Mouse (Mus musculus) midbrain, embryonic 11.5 days (tissue): ENCODE measurements around the gene Clec16a. TPM values are rescaled to one million over a fixed set of nuclear protein-coding genes. Genes with fewer than 3 reads are reported as not detected.

ENCODE experiments used
- ATAC-seq: fragments of 200-750 bp; cut with Nextera tagmentation; 2 replicates; pipeline ENCODE4 v1.8.0; 2017; ENCODE audit warnings: moderate TSS enrichment, moderate library complexity; ENCODE audit not compliant: low FRiP score
- DNase-seq: peaks from one replicate; pipeline ENCODE4 v3.0.0; 2015; ENCODE audit warnings: low spot score; ENCODE audit errors: missing footprints
- H3K27ac ChIP-seq: fragments of 300-500 bp; sonication (generic); 2 replicates; pipeline ENCODE4 v1.5.1; 2014; ENCODE audit warnings: low read depth, low read length
- H3K27me3 ChIP-seq: fragments of 300-500 bp; sonication (generic); 2 replicates; pipeline ENCODE4 v1.6.1; 2014; ENCODE audit warnings: mild to moderate bottlenecking, low read length, moderate library complexity, mixed read lengths; ENCODE audit not compliant: control insufficient read depth, insufficient read depth
- H3K36me3 ChIP-seq: fragments of 300-500 bp; sonication (generic); 2 replicates; pipeline ENCODE4 v1.6.1; 2014; ENCODE audit warnings: mild to moderate bottlenecking, low read length, moderate library complexity, mixed read lengths; ENCODE audit not compliant: control insufficient read depth, insufficient read depth
- H3K4me1 ChIP-seq: fragments of 300-500 bp; sonication (generic); 2 replicates; pipeline ENCODE4 v1.6.1; 2014; ENCODE audit warnings: low read length; ENCODE audit not compliant: control insufficient read depth, insufficient read depth
- H3K4me2 ChIP-seq: fragments of 300-500 bp; sonication (generic); 2 replicates; pipeline ENCODE4 v1.6.1; 2014; ENCODE audit warnings: mild to moderate bottlenecking, moderate library complexity
- H3K4me3 ChIP-seq: fragments of 300-500 bp; sonication (generic); 2 replicates; pipeline ENCODE4 v1.5.1; 2014; ENCODE audit warnings: low read depth, low read length
- H3K9ac ChIP-seq: fragments of 300-500 bp; sonication (generic); 2 replicates; pipeline ENCODE4 v1.6.1; 2014; ENCODE audit warnings: low read length
- H3K9me3 ChIP-seq: fragments of 300-500 bp; sonication (generic); 2 replicates; pipeline ENCODE4 v1.6.1; 2016; ENCODE audit warnings: low read length; ENCODE audit not compliant: control insufficient read depth
- WGBS: fragments of 180-500 bp; shearing (Covaris S2); extraction: QIAGEN DNeasy Blood & Tissue Kit; methylation state at CpG from one replicate; pipeline ENCODE4 v1.1.7; 2014; 5-methylcytosine and 5-hydroxymethylcytosine counted together
- polyA plus RNA-seq: library from polyadenylated mRNA; unstranded; fragments of >200 nt; fragmentation: Nextera tagmentation; extraction: Ambion mirVana; gene quantifications from 2 replicates; pipeline ENCODE4 v1.2.1, GENCODE M21; 2014

Gene Clec16a
- polyA plus RNA-seq, 1 experiment from 2014 or later: 41.2 TPM

DNA sequence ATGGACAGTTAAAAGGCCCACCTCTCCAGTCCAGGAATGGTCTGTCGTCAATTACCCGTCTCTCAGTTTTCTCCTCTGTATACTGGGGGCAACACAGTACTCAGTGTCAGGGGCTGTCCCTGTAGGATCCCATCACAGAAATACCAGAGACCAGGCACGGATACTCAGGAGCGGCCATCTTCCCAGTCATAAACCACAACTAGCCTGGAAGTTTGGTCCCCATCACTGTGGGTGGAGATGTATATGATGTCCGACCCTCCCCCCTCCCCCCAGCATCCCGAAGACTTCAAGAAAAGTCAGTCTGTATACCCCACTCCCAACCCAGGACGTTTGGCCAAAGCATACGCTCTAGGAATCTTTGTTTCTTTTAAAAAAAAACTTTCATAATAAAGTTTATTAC lies 238.3 kb downstream of the Clec16a start:
- no peak for ATAC-seq
- H3K9me3 ChIP-seq: no peaks in the 10 kb centered on the region
- no peak overlapping the region for H3K27ac ChIP-seq
- no peaks in the 10 kb centered on the region for H3K36me3 ChIP-seq
- WGBS: 72% methylated on average over 8 of the region's 8 CpGs
- H3K9ac ChIP-seq: no peak overlapping the region
- no peak overlapping the region for H3K4me2 ChIP-seq
- H3K4me1 ChIP-seq: peaks cover 10% of the 10 kb centered on the region
- no peak for DNase-seq
- peaks cover 15% of the 10 kb centered on the region for H3K27me3 ChIP-seq
- H3K4me3 ChIP-seq: no peak overlapping the region

DNA sequence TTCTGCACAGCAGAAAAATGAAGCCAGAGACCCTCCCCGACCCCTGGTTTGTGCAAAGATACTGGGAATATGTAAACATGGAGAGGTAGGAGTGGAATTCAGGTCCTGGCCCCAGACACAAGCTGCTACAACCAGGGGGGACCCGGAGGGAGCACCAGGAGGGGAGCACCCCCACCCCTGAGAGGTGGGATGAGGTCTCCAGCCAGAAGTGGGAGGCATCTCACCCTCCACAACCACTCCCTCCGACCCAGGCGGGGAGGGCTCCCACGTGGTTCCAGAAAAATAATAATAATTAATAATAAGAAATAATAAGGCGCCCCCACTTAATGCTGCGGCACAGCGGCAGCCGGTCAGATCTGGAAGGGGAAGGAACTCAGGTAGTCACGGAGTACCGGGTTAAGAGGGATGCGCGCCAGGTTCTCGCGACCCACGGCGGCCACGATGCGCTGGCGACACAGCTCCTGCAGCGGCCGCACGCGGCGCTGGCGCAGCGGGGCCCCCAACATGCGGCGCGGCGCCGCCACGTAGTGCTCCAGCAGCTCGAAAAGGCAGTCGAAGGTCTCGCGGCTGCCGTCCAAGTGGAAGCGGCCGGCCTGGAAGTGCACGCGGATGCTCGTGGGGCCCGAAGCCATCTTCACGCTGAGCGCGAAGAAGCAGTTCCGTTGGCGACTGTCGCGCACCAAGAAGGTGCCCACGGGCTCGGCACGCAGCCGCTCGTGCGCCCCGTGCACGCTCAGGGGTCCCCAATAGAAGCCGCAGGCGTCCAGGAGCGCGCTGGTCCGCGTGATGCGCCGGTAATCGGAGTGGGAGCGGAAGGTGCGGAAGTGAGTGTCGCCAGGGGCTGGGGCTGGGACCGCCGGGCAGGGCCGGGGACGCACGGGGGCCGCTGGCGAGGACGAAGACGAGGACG lies 239.0 kb downstream of the Clec16a start:
- Histone ChIP-seq H3K4me2 (peak overlapping the region; percentile 99), H3K9ac (peak overlapping the region; percentile 76), H3K36me3 (no peaks in the 10 kb centered on the region), H3K27ac (no peak overlapping the region), H3K4me1 (peaks cover 10% of the 10 kb centered on the region), H3K9me3 (no peaks in the 10 kb centered on the region), H3K27me3 (peaks cover 15% of the 10 kb centered on the region), H3K4me3 (peak overlapping the region; percentile 71)
- WGBS: 3% methylated on average over 81 of the region's 81 CpGs
- ATAC-seq (no peak), DNase-seq (peak; percentile 94)

GRCm38 (mm10) chr16:10784793-10785370 lies 239.7 kb downstream of the Clec16a start:
- H3K4me2 ChIP-seq: peak overlapping the region; percentile 99
- H3K4me3 ChIP-seq: peak overlapping the region; percentile 71
- WGBS: under 1% methylated on average over 47 of the region's 55 CpGs
- peak; percentile 100 for DNase-seq
- H3K27me3 ChIP-seq: peaks cover 15% of the 10 kb centered on the region
- ATAC-seq: peak; percentile 79
- peak overlapping the region; percentile 76 for H3K9ac ChIP-seq
- H3K4me1 ChIP-seq: peaks cover 10% of the 10 kb centered on the region
- H3K9me3 ChIP-seq: no peaks in the 10 kb centered on the region
- H3K36me3 ChIP-seq: no peaks in the 10 kb centered on the region
- peak overlapping the region; percentile 67 for H3K27ac ChIP-seq

DNA sequence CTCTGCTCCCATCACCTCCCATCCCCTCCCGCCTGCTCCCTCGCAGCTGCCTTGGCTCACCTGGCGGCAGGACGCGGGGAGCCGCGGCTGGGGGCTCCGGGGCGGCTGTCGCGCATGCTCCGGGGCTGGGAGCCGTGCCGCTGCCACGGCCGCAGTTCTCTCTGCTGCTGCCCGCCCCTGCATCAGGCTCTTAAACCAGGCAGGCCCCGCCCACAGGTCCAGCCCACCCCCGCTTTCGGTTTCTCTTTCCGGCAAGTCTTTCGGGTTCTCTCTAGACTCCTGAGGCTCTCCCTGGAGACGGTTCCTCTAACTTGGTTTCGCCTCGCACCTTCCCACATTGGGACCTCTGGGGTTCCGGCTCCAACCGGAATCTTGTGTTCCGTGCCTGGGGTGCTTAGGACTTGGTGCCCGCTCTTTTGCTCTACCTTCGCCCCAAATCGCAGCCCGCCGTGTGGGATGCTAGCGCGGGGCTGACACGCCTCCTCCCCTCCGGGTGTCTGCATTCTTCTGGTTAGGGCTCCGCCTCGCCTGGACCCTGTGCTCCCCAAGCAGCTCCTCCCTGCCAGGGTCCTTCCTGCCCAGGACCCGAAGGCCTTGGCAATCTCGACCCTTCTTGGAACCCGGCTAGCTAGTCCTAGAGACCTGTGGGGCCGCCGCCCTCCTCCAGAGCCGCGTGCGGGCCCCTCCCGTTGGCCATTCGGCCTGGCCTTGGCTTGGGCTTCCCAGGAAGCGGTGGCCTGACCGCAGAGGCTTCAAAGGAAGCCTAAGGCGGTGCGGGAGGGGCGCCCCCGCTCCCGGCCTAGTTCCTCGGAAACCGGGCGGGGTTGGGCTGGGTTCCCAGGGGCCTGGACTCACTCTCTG lies 240.5 kb downstream of the Clec16a start, which contains the start of gene Socs1:
Socs1 (minus strand) TSS at position 166 of the 861 bp plus-strand sequence.
- DNase-seq (peak; percentile 99), ATAC-seq (peak; percentile 86)
- peak within 1 kb of the TSS; percentile 76 for H3K9ac ChIP-seq
- H3K27ac ChIP-seq: peak within 1 kb of the TSS; percentile 67
- H3K9me3 ChIP-seq: no peaks in the 10 kb centered on the region
- peak within 1 kb of the TSS; percentile 99 for H3K4me2 ChIP-seq
- no peaks in the 10 kb centered on the region for H3K36me3 ChIP-seq
- H3K27me3 ChIP-seq: peaks cover 15% of the 10 kb centered on the region
- peaks cover 10% of the 10 kb centered on the region for H3K4me1 ChIP-seq
- peak within 1 kb of the TSS; percentile 71 for H3K4me3 ChIP-seq
- under 1% methylated on average over 56 of the region's 59 CpGs for WGBS

DNA sequence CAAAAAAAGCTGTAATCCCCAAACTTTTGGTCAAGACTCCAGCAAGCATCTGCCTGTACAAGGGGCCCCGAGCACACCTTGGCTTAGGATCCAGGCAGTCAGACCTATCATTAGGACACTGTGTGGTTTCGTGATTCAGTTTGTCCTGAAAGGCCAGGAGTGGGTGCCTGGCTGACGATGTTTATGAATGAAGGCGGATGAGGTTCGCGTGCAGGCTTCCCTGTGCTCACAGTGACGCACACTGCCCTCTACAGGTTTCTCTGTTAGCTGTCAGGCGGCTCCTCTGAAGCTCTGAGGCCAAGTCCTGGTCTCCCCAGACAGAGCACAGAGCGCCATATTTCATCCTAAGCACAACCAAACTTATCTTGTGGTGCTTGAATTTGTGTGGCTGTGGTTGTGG lies 241.1 kb downstream of the Clec16a start:
- Histone ChIP-seq H3K9ac (peak overlapping the region; percentile 76), H3K27me3 (peaks cover 15% of the 10 kb centered on the region), H3K9me3 (no peaks in the 10 kb centered on the region), H3K4me1 (peaks cover 10% of the 10 kb centered on the region), H3K27ac (no peak overlapping the region; the same call in 1 of the 2 replicates), H3K4me2 (peak overlapping the region; percentile 99), H3K36me3 (no peaks in the 10 kb centered on the region), H3K4me3 (peak overlapping the region; percentile 71)
- ATAC-seq: peak; percentile 36
- DNase-seq: peak; percentile 97
- WGBS: 2% methylated on average over 9 of the region's 9 CpGs

DNA sequence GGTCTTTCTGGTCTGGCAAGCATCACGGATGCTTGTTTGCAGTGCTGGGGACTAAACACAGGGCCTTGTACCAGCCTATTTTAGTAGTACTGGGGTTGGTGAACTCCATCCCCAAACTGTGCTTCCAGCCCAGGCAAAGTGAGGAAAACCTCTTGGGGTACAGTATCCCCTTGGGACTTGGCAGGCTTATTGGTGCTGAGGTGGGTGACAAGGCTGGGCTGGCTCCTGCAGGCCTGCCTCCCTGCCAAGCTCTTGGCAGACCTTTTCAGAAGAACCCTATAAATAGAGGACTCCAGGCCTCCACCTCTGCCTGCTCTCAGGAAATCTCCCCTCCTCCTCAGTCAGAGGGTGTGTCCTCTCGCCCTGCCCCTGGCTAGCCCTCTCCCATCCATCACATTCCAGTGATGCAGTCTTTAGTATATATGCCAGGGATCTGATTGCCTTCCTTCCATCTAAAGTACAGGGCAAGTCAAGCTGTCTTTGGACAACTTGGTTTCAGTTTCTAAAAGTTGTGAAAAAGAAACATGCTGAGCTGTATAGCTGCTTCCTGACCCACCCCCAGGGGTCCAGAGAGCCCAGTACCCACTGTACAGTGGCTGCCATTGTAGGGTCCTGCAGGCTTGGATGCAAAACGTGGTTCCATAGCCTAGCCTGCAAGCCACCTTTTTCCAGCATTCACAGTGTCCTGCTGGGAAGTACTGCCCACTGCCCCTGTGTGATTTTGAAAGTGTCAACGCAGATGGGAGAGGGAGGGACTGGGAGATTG lies 241.8 kb downstream of the Clec16a start:
- ATAC-seq (no peak), DNase-seq (no peak)
- H3K27me3 ChIP-seq: peaks cover 15% of the 10 kb centered on the region

GRCm38 (mm10) chr16:10787548-10788058 lies 242.5 kb downstream of the Clec16a start:
- no peak overlapping the region for H3K4me3 ChIP-seq
- DNase-seq (no peak), ATAC-seq (no peak)
- H3K9ac ChIP-seq: no peak overlapping the region
- no peaks in the 10 kb centered on the region for H3K9me3 ChIP-seq
- H3K27ac ChIP-seq: no peak overlapping the region
- H3K36me3 ChIP-seq: no peaks in the 10 kb centered on the region
- no peak overlapping the region for H3K4me2 ChIP-seq
- 89% methylated on average over 7 of the region's 7 CpGs for WGBS
- H3K4me1 ChIP-seq: peaks cover 9% of the 10 kb centered on the region
- peaks cover 15% of the 10 kb centered on the region for H3K27me3 ChIP-seq

More for the DNA sequence above, 241.8 kb downstream of the Clec16a start:
- no peak overlapping the region for H3K27ac ChIP-seq
- no peaks in the 10 kb centered on the region for H3K36me3 ChIP-seq
- no peak overlapping the region for H3K9ac ChIP-seq
- H3K4me3 ChIP-seq: no peak overlapping the region
- 67% methylated on average over 4 of the region's 4 CpGs for WGBS
- H3K4me2 ChIP-seq: no peak overlapping the region
- H3K9me3 ChIP-seq: no peaks in the 10 kb centered on the region
- peaks cover 10% of the 10 kb centered on the region for H3K4me1 ChIP-seq

DNA sequence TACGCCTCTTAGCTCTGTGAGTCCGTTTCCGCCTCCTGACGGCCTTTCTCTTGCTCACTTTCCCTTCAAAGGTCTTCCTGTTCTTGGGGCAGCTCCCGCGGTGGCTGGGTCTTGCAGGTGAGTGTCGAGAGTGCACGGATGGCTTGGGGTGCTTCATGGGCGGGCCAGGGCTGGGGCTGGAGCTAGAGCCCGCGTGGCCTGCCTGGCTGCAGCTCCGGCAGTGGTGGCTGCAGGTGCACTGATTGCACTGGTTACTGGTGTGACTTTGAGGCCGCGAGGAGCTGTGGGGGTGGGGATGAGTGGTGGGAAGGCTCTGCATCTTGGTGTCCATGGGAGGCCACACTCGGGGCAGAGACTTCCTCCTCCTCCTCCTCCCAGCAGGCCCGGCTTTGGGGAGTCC lies 243.1 kb downstream of the Clec16a start, which contains the start of gene Tnp2:
Tnp2 (minus strand) TSS at position 390 of the 400 bp plus-strand sequence.
- Histone ChIP-seq H3K27ac (no peak within 1 kb of the TSS), H3K9ac (no peak within 1 kb of the TSS), H3K27me3 (peaks cover 12% of the 10 kb centered on the region), H3K4me3 (no peak within 1 kb of the TSS), H3K36me3 (no peaks in the 10 kb centered on the region), H3K4me1 (peaks cover 7% of the 10 kb centered on the region), H3K4me2 (no peak within 1 kb of the TSS), H3K9me3 (no peaks in the 10 kb centered on the region)
- DNase-seq (no peak), ATAC-seq (no peak)
- WGBS: 51% methylated on average over 16 of the region's 16 CpGs
